Mouse (Mus musculus): ENCODE results near the gene Tenm2.

The Tenm2 gene

DNA sequence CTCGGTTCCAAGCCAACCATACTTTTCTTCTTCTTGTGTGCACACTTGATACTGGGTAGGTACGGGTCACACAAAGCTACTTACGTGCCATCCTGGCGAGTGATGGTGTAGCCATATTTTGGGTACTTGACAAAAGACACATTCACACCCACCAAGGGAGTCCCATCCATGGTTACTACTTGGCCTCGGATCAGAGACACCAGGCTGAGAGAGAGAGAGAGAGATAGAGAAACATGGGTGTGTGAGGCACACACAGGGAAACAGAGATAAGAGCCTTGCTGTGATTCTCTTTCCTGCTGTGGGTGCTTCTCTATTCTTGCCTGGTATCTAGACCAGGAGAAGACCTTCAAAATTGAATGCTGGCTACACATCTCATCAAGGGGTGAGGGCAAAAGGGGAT is 1163.1 kb downstream of the Tenm2 start:
- in situ Hi-C loops (cut with MboI, MseI) = no loop called here

DNA sequence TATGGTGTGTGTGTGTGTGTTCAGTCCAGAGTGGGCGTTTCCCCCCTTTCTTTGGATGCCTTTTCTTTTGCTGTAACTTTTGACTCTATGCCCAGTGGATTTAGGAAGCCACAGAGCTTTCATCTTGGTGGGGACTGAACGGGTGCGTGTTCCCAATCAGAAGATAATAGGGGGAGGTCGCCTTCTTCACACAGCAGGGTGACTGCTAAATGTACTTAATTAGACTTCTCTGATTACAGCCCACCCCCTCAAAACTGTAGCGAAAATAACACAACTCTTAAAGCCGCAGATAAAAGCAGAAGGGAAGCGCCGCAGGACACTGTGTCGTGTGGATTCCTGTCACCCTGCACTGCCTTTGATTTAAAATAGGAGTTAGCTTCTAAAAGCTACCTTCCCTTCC is 1163.7 kb downstream of the Tenm2 start:
- in situ Hi-C loops (cut with MboI, MseI) = no loop called here

DNA sequence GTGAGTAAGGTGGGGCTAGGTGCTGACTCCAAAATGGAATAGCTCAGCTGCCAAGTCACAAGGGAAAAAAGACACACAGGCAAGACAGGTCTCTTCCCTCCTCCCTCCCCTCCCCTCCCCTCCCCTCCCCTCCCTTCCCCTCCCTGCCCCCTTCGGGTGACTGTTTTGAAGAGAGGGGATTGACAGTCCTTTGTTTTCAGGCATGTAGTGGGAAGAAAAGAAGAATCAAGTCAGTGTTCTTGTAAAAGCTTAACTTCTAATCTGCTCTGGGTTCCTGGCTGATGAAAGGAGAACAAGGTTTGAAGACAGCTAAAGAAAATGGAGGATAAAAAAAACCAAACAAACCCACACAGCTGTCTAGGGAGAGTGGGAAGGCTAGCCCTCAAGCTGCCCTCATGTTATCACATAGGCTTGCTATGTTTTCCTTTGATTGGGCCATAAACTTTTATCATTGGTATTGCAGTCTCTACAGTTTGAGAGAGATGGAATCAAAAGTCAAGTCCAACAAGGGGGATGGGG is 1176.4 kb downstream of the Tenm2 start:
- in situ Hi-C loops (cut with MboI, MseI) = no loop called here

DNA sequence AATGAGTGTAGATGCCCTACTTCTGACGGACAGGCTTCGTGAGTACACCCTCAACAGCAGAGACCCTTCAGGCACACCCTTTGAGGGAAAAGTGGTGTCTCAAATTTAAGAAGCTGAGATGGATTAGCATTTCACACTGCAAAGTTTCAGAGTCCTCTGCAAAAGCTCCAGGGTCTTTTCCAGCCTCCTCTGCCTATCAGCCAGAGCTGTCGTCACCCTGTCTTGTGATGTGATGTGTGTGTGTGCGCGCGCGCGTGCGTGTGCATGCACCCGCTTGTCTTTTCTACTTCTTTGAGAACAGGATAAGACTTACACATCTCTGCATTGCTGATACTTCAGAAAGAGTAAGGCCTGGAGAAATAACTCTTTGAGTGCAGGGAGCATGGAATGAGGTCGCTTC is 1179.2 kb downstream of the Tenm2 start:
- in situ Hi-C loops (cut with MboI, MseI) = no loop called here

- in situ Hi-C loops (cut with MboI, MseI) = no loop called here
Observed at GRCm38 (mm10) chr11:36054323-36054722, 1181.4 kb downstream of the Tenm2 start.

GRCm38 (mm10) chr11:36053457-36053856 is 1182.3 kb downstream of the Tenm2 start:
- in situ Hi-C loops (cut with MboI, MseI) = no loop called here

GRCm38 (mm10) chr11:36052598-36052997 is 1183.2 kb downstream of the Tenm2 start:
- in situ Hi-C loops (cut with MboI, MseI) = no loop called here

- in situ Hi-C loops (cut with MboI, MseI) = no loop called here
Observed at GRCm38 (mm10) chr11:36052091-36052490, 1183.7 kb downstream of the Tenm2 start.

DNA sequence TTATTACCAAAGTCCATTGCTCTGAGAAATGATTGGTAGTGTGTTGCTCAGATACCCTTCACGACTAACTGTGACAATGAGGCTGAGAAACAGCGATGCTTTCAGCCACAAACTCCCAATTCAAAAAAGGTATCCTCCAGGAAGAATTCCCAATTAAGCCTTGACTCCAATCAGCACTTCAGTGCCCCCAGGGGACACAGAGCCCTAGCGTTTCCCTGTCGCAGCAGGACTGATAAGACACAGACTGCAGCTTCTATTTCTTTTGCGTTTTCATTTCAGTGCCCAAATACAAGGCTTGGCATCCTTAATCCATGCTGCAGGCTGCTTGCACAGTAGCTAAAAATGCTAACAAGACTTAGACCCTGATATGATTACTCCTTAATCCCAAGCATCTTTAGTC is 1186.2 kb downstream of the Tenm2 start:
- in situ Hi-C loops (cut with MboI, MseI) = loop anchor here in 1 of 2 experiments (10.0 kb wide), 1 partner anchor 485 kb away; no protein-coding TSS in a partner anchor

DNA sequence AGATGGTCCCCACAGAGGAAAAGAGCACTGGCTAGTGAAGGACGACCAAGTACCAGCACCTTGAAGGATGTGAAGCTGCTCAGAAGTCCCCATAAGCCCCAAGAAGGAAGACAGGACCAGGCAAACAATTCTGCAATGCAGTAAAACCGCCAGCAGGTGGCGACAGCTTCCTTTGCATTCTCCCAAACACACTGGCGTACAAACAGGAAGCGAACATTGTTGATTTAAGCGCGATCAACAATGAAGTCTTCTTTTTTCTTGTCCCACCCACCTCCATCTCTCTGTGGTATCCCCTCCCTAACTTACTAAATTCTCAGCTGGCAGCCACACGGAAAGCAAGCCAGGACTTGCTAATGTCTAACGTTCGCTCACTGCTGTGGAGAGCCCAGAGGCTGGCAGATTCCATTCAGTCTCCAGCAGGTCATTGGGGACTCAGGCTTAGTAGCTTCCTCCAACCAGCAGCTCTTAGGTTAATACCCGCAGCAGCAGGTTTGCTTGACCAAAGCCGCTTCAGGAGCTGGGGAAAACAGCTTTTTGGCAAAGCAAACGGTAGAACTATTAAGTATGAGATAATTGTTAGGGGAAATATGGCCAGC is 1190.0 kb downstream of the Tenm2 start:
- in situ Hi-C loops (cut with MboI, MseI) = loop anchor here in 1 of 2 experiments (10.0 kb wide), 1 partner anchor 489 kb away; no protein-coding TSS in a partner anchor

DNA sequence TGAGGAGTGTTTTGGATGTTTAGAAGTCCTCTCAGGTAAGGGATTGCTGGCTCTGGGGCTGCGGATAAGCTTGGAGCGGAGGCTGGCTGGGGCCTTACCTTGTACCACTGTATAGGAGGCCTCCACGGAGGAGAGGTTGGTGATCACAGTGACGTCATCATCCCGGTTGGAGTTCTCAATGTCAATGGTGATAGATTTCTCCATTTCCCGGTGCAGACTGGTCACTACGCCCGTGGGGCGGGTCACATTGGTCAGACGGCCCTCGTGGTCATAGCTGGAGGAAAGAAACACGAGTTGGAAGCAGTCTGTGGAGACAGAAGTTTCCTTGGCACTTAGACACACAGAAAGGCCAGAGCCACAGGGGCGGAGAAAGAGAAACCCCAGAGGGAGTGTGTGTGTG is 1194.4 kb downstream of the Tenm2 start:
- in situ Hi-C loops (cut with MboI, MseI) = loop anchor here in 1 of 2 experiments (10.0 kb wide), 1 partner anchor 493 kb away; no protein-coding TSS in a partner anchor

DNA sequence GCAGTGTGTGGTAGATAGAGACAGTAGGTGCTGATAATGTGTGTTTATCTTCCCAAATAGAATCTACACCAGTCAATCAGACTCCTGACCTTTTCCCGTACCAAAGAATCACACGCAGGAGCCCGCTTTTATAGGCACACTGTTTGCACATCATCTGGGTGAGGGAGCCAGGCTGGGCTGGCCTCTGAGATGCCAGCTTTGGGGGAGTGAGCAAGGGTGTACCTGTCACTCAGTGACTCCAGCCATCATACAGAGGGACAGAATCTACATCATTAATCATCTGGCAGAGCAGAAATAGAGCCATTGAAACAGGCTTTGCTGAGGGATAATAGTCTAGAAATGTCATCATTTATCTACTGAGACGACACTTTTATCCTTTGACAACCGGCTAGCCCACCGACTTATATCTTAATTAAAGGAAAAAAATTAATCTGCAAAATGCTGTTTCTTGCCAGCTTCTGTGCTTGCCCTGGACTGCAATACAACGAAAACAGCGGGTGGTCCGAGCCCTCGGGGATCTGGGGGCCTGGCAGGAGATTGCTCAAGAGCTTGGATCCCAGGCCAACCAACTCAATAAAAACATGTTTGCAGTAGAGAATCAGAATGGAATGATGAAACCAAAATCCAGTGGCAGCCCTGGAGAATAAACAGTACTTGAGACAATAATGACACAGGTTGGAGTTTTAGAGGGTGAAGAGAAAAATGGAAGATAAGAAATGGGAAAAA is 1195.1 kb downstream of the Tenm2 start:
- in situ Hi-C loops (cut with MboI, MseI) = loop anchor here in 1 of 2 experiments (10.0 kb wide), 1 partner anchor 494 kb away; no protein-coding TSS in a partner anchor

DNA sequence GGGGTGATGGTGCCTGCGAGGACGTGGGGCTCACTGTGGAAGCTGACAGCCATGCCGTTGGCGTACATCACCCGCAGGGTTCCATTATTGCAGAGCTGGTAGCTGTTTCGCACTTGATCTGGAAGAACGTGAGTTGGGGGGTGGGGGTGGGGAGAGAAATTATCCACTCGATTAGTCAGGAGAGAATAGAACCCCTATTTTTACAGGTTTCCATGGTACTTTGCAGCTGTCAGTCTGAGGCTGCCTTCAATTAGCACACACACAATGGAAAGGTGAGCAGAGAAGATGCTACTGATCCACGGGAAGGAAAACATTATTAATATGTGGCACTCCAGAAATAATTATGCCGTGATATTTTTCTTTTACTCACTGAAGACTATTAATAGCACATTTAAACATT is 1195.9 kb downstream of the Tenm2 start:
- in situ Hi-C loops (cut with MboI, MseI) = loop anchor here in 1 of 2 experiments (10.0 kb wide), 1 partner anchor 495 kb away; no protein-coding TSS in a partner anchor

- in situ Hi-C loops (cut with MboI, MseI) = no loop called here
Observed at GRCm38 (mm10) chr11:36038386-36038785, 1197.4 kb downstream of the Tenm2 start.

DNA sequence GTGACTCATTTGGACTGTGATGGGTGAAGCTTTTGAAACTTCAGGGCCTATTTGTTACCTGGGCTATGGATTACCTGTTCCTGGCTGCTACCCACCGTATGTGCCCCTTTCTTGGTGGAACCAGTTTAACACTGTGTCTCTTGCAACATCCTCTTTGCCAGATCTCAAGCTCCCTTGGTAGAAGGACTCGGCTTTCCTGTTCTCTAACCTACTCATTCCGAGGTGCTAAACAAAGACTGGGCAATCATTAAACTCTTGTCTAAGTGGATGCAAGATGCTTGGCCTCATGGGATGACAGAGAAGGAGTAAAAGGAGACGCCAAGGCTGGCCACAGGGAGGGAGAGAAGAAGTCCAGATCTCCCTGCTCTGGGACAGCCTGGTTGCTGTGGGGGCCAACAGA is 1198.5 kb downstream of the Tenm2 start:
- in situ Hi-C loops (cut with MboI, MseI) = no loop called here

- in situ Hi-C loops (cut with MboI, MseI) = no loop called here
Observed at GRCm38 (mm10) chr11:36036061-36036695, 1199.6 kb downstream of the Tenm2 start.

GRCm38 (mm10) chr11:36031751-36032150 is 1204.0 kb downstream of the Tenm2 start:
- in situ Hi-C loops (cut with MboI, MseI) = no loop called here

- in situ Hi-C loops (cut with MboI, MseI) = no loop called here
Observed at GRCm38 (mm10) chr11:36020009-36020408, 1215.8 kb downstream of the Tenm2 start.

GRCm38 (mm10) chr11:36013179-36013578 is 1222.6 kb downstream of the Tenm2 start:
- in situ Hi-C loops (cut with MboI, MseI) = no loop called here

- in situ Hi-C loops (cut with MboI, MseI) = loop anchor here in 1 of 2 experiments (5.0 kb wide), 1 partner anchor 162 kb away; no protein-coding TSS in a partner anchor
Observed at GRCm38 (mm10) chr11:36009281-36010208, 1226.2 kb downstream of the Tenm2 start.

DNA sequence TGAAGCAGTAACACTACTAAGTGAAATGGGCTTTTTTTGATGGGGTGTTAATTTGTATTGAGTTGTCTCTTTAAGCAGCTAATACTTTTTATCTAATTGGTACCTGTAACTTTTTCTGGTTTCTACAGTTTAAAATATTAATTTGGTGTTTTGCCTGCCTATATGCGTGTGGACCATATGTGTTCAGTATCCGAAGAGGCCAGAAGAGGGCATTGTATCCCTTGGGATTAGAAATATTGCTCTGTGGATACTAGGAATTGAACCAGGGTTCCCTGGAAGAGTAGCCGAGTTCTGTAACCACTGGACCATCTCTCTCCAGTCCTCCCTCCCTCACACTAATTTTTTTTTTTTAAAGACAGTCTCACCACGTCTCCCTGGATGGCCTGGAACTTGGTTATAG is 1232.9 kb downstream of the Tenm2 start:
- in situ Hi-C loops (cut with MboI, MseI) = loop anchor here in 1 of 2 experiments (5.0 kb wide), 1 partner anchor 156 kb away; no protein-coding TSS in a partner anchor

Data from T-helper 17 cell (primary cell).